Mouse (Mus musculus): ENCODE data around the gene Hist1h2ap. TPM values are rescaled to one million over a fixed set of nuclear protein-coding genes. Genes with fewer than 3 reads are reported as not detected.
"Not testable (repeated sequence)": the region's sequence is repeated elsewhere in the genome, so short reads cannot be mapped to it uniquely, and the experiment has no call there.

Gene Hist1h2ap
- polyA plus RNA-seq, 1 experiment from 2014 or later = 1,874 TPM

DNA sequence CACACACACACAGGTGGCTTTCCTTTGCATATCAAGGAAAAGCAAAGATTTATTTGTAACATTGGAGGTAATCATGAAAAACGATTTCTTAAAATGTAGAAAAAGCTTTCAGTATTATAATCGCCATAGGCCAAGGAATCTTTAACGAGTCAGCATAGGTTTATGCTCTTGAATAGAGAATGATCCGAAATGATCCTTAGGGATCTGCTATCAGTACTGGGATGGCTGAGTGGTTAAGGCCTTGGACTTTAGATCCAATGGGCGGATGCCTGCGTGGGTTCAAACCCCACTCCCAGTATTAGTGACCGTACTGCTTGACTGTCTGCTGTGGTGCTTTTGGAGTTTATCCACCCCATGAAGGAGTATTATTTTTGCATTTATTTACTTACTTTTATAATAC, 37.7 kb downstream of the Hist1h2ap start:
- TF ChIP-seq CTCF (IDR thresholded peaks at IDR 0.05; ENCODE audit: low read depth) = no peak
- no peak for TF ChIP-seq EP300 (optimal IDR thresholded peaks at IDR 0.05)
- Histone ChIP-seq H3K9ac (ENCODE audit: low read length) (no peak overlapping the region), H3K4me3 (ENCODE audit: low read depth, low read length) (no peak overlapping the region), H3K27me3 (ENCODE audit: control insufficient read depth, insufficient read depth, low read length) (no peaks in the 10 kb centered on the region), H3K36me3 (ENCODE audit: control insufficient read depth, insufficient read depth, low read length) (no peaks in the 10 kb centered on the region), H3K9me3 (ENCODE audit: control insufficient read depth, low read length) (no peaks in the 10 kb centered on the region), H3K4me2 (replicated peaks; ENCODE audit: low read depth) (no peak overlapping the region), H3K27ac (replicated peaks) (no peak overlapping the region), H3K4me1 (replicated peaks; ENCODE audit: control insufficient read depth, insufficient read depth) (no peaks in the 10 kb centered on the region)
- ATAC-seq (ENCODE audit: low FRiP score, low TSS enrichment) (no peak), DNase-seq (ENCODE audit: low spot score) (no peak)
- 91% methylated on average over 7 of the region's 7 CpGs for WGBS

DNA sequence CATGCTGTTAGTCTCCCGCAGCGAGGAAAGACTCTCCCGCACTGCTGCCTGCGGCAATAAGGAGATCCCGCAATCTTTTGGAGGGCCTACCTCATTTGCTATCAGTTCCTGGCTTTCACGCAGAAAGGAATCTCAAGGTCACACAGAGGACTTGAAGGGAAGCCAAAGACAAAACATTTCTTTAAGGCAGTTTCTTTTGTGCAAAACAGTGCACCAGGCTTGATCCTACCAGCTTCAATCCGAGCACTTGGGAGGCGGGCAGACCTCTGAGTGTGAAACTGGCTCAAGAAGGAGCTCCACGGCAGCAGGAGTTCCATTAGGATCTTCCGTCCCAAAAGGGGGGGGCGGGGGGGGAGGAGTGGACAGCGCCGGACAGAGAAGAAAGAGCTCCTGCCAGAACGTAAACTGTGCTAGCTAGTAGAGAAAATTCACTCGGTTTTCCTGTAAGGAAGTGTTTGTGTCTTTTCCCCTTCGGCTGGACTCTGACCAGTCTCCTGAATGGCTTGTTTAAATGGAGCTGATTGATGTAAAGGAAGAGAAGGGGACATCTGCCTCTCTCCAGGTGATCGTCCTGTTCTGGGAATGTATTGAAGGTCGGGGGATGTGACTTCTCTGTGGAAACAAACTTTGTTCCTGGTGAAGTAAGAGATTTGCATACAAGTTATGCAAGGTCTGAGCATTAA, 42.6 kb downstream of the Hist1h2ap start:
- Histone ChIP-seq H3K36me3 (ENCODE audit: control insufficient read depth, insufficient read depth, low read length) (no peaks in the 10 kb centered on the region), H3K27me3 (ENCODE audit: control insufficient read depth, insufficient read depth, low read length) (no peaks in the 10 kb centered on the region), H3K9ac (ENCODE audit: low read length) (no peak overlapping the region; the same call in 1 of the 2 replicates), H3K27ac (replicated peaks) (no peak overlapping the region), H3K4me2 (replicated peaks; ENCODE audit: low read depth) (peak overlapping the region; percentile 34), H3K4me3 (ENCODE audit: low read depth, low read length) (0 out of 2 replicates have a peak overlapping the region, but pooled peaks have one; percentile 1), H3K9me3 (ENCODE audit: control insufficient read depth, low read length) (no peaks in the 10 kb centered on the region), H3K4me1 (replicated peaks; ENCODE audit: control insufficient read depth, insufficient read depth) (no peaks in the 10 kb centered on the region)
- no peak for TF ChIP-seq EP300 (optimal IDR thresholded peaks at IDR 0.05)
- TF ChIP-seq CTCF (IDR thresholded peaks at IDR 0.05; ENCODE audit: low read depth) = no peak
- DNase-seq (ENCODE audit: low spot score) = peak; percentile 22
- WGBS = 13% methylated on average over 16 of the region's 18 CpGs
- no peak for ATAC-seq (ENCODE audit: low FRiP score, low TSS enrichment)

DNA sequence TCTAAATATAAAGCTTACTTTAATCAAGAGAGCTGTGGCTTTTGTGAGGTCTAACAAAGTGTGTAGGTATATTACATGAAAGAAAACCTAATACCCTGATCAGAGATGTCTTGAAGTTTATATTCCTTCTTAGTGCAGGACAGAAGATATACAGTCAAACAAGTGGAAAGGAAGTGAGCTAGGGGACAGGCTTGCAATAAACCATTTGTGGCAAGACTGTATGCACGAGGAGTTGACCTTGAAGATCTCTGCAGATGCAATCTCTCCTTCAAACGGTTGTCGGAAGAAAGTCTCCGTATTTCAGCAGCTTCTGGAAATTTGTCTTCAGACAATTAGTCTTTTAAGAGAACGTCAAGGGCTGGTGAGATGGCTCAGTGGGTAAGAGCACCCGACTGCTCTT, 43.4 kb downstream of the Hist1h2ap start:
- DNase-seq (ENCODE audit: low spot score) = no peak
- TF ChIP-seq CTCF (IDR thresholded peaks at IDR 0.05; ENCODE audit: low read depth) (no peak), EP300 (optimal IDR thresholded peaks at IDR 0.05) (no peak)
- ATAC-seq (ENCODE audit: low FRiP score, low TSS enrichment) = no peak
- Histone ChIP-seq H3K4me3 (ENCODE audit: low read depth, low read length) (no peak overlapping the region), H3K27me3 (ENCODE audit: control insufficient read depth, insufficient read depth, low read length) (no peaks in the 10 kb centered on the region), H3K9ac (ENCODE audit: low read length) (no peak overlapping the region), H3K4me2 (replicated peaks; ENCODE audit: low read depth) (no peak overlapping the region), H3K36me3 (ENCODE audit: control insufficient read depth, insufficient read depth, low read length) (no peaks in the 10 kb centered on the region), H3K9me3 (ENCODE audit: control insufficient read depth, low read length) (no peaks in the 10 kb centered on the region), H3K4me1 (replicated peaks; ENCODE audit: control insufficient read depth, insufficient read depth) (no peaks in the 10 kb centered on the region), H3K27ac (replicated peaks) (no peak overlapping the region)
- WGBS = 63% methylated on average over 6 of the region's 6 CpGs

DNA sequence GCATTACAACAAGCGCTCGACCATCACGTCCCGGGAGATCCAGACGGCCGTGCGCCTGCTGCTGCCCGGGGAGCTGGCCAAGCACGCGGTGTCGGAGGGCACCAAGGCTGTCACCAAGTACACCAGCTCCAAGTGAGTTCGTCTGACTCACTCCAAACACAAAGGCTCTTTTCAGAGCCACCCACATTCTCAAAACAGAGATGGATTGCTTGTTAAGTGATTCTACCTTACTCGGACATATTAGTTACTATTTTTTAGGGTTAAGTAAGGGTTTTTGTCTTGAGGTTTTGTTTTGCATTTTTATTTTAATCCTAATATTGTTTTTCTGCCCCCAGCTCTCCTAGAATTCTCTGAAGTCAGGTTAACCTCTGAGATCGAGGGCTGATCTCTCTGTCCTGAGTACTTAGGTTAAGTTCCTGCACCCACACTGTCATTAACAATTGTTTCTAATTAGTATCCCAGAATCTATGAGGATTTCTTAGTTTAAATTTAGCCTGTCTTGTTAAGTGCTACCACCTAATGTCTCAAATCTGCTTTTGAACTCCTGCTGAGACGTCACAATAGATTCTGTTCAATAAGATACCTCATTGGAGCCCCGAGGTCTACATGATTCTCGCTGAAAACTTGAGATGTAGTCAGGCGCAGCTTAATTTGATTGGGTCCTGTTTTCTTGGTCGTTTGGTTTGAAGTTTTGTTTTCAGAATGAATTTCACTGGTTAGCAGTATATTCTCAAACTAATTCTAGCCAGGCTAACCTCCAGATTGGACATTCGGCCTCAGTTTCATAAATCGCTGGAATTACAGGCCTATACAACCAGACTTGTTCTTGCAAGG, 45.3 kb downstream of the Hist1h2ap start:
- Histone ChIP-seq H3K27ac (replicated peaks) (peak overlapping the region; percentile 53; the same call in 1 of the 2 replicates), H3K27me3 (ENCODE audit: control insufficient read depth, insufficient read depth, low read length) (no peaks in the 10 kb centered on the region), H3K4me2 (replicated peaks; ENCODE audit: low read depth) (peak overlapping the region; percentile 35), H3K9me3 (ENCODE audit: control insufficient read depth, low read length) (no peaks in the 10 kb centered on the region), H3K4me3 (ENCODE audit: low read depth, low read length) (no peak overlapping the region), H3K36me3 (ENCODE audit: control insufficient read depth, insufficient read depth, low read length) (no peaks in the 10 kb centered on the region), H3K9ac (ENCODE audit: low read length) (no peak overlapping the region), H3K4me1 (replicated peaks; ENCODE audit: control insufficient read depth, insufficient read depth) (no peaks in the 10 kb centered on the region)
- peak; percentile 50 for ATAC-seq (ENCODE audit: low FRiP score, low TSS enrichment)
- TF ChIP-seq EP300 (optimal IDR thresholded peaks at IDR 0.05) (no peak), CTCF (IDR thresholded peaks at IDR 0.05; ENCODE audit: low read depth) (no peak)
- no peak for DNase-seq (ENCODE audit: low spot score)
- 32% methylated on average over 13 of the region's 21 CpGs for WGBS

DNA sequence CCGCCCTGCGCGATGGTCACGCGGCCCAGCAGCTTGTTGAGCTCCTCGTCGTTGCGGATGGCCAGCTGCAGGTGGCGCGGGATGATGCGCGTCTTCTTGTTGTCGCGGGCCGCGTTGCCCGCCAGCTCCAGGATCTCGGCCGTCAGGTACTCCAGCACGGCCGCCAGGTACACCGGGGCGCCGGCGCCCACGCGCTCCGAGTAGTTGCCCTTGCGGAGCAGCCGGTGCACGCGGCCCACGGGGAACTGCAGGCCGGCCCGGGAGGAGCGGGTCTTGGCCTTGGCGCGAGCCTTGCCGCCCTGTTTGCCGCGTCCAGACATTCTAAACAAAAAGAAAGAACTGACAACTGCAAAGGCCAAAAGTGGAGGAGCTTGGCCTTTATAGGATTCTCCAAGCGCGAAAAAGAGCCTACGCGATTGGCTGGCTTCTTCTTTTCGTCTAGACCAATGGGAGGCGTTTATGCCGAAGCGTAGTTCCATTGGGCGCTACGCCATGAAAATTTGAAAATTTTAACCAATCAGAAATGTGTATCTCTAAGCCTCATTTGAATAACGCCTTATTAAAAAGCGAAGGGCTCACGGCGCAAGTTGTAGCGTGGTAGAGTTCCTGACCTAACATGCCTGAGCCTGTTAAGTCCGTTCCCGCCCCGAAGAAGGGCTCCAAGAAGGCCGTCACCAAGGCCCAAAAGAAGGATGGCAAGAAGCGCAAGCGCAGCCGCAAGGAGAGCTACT, 46.2 kb downstream of the Hist1h2ap start, which contains the start of the genes Hist1h2an and Hist1h2bp:
Gene Hist1h2an, minus strand, starts transcription at position 320 of the 731 bp plus-strand sequence.
Gene Hist1h2bp, plus strand, starts transcription at position 563 of the 731 bp plus-strand sequence.
- not testable (repeated sequence) for H3K27me3 ChIP-seq (ENCODE audit: control insufficient read depth, insufficient read depth, low read length); H3K9me3 ChIP-seq (ENCODE audit: control insufficient read depth, low read length); H3K4me1 ChIP-seq (replicated peaks; ENCODE audit: control insufficient read depth, insufficient read depth); H3K36me3 ChIP-seq (ENCODE audit: control insufficient read depth, insufficient read depth, low read length)
- DNase-seq (ENCODE audit: low spot score) = peak; percentile 85
- H3K4me2 ChIP-seq (replicated peaks; ENCODE audit: low read depth) = peak within 1 kb of the TSS; percentile 50
- peak within 1 kb of the TSS; percentile 28 for H3K4me3 ChIP-seq (ENCODE audit: low read depth, low read length)
- H3K27ac ChIP-seq (replicated peaks) = peak within 1 kb of the TSS; percentile 79
- ATAC-seq (ENCODE audit: low FRiP score, low TSS enrichment) = peak; percentile 93
- peak within 1 kb of the TSS; percentile 38; the same call in 1 of the 2 replicates for H3K9ac ChIP-seq (ENCODE audit: low read length)
- under 1% methylated on average over 35 of the region's 63 CpGs for WGBS
- peak; percentile 40 for TF ChIP-seq EP300 (optimal IDR thresholded peaks at IDR 0.05)
